Mouse (Mus musculus): ENCODE data around the gene Olfm4. TPM values are rescaled to one million over a fixed set of nuclear protein-coding genes. Genes with fewer than 3 reads are reported as not detected.

Gene Olfm4
- polyA plus RNA-seq, 1 experiment from 2014 or later: 1.7 TPM

- H3K27me3 ChIP-seq (replicated peaks; ENCODE audit: control insufficient read depth, insufficient read depth, low read length): no peaks in the 10 kb centered on the region
- H3K36me3 ChIP-seq (ENCODE audit: control insufficient read depth, insufficient read depth, low read length): no peaks in the 10 kb centered on the region
- no peaks in the 10 kb centered on the region for H3K9me3 ChIP-seq (ENCODE audit: control insufficient read depth, low read length)
- no peak overlapping the region for H3K27ac ChIP-seq (ENCODE audit: low read depth)
- H3K4me3 ChIP-seq (ENCODE audit: low read depth, low read length): no peak overlapping the region
- H3K9ac ChIP-seq (ENCODE audit: low read length): no peak overlapping the region
- H3K4me2 ChIP-seq (ENCODE audit: low read length): no peak overlapping the region
- WGBS: 69% methylated on average over 3 of the region's 3 CpGs
- no peaks in the 10 kb centered on the region for H3K4me1 ChIP-seq (replicated peaks; ENCODE audit: control insufficient read depth, insufficient read depth, low read length)
- no peak for DNase-seq (ENCODE audit: low spot score)
- ATAC-seq (replicated peaks; ENCODE audit: low FRiP score, low TSS enrichment, low read depth): no peak
Observed at GRCm38 (mm10) chr14:80007686-80008085, 23.8 kb downstream of the Olfm4 start.

GRCm38 (mm10) chr14:80010426-80010825 lies 26.5 kb downstream of the Olfm4 start:
- 85% methylated on average over 3 of the region's 3 CpGs for WGBS
- H3K4me3 ChIP-seq (ENCODE audit: low read depth, low read length): no peak overlapping the region

GRCm38 (mm10) chr14:80014966-80015365 lies 31.1 kb downstream of the Olfm4 start:
- peak overlapping the region; percentile 61; the same call in 1 of the 2 replicates for H3K27ac ChIP-seq (ENCODE audit: low read depth)

More at GRCm38 (mm10) chr14:80010426-80010825, 26.5 kb downstream of the Olfm4 start:
- no peaks in the 10 kb centered on the region for H3K27me3 ChIP-seq (replicated peaks; ENCODE audit: control insufficient read depth, insufficient read depth, low read length)
- no peak overlapping the region for H3K27ac ChIP-seq (ENCODE audit: low read depth)
- no peak for DNase-seq (ENCODE audit: low spot score)
- H3K9me3 ChIP-seq (ENCODE audit: control insufficient read depth, low read length): no peaks in the 10 kb centered on the region
- no peak overlapping the region for H3K4me2 ChIP-seq (ENCODE audit: low read length)
- no peak overlapping the region for H3K9ac ChIP-seq (ENCODE audit: low read length)
- peaks cover 15% of the 10 kb centered on the region for H3K4me1 ChIP-seq (replicated peaks; ENCODE audit: control insufficient read depth, insufficient read depth, low read length)
- ATAC-seq (replicated peaks; ENCODE audit: low FRiP score, low TSS enrichment, low read depth): no peak
- H3K36me3 ChIP-seq (ENCODE audit: control insufficient read depth, insufficient read depth, low read length): no peaks in the 10 kb centered on the region

GRCm38 (mm10) chr14:80016112-80016511 lies 32.2 kb downstream of the Olfm4 start:
- no peaks in the 10 kb centered on the region for H3K36me3 ChIP-seq (ENCODE audit: control insufficient read depth, insufficient read depth, low read length)
- no peak overlapping the region for H3K9ac ChIP-seq (ENCODE audit: low read length)
- ATAC-seq (replicated peaks; ENCODE audit: low FRiP score, low TSS enrichment, low read depth) (no peak), DNase-seq (ENCODE audit: low spot score) (peak; percentile 67)
- H3K9me3 ChIP-seq (ENCODE audit: control insufficient read depth, low read length): no peaks in the 10 kb centered on the region
- H3K27ac ChIP-seq (ENCODE audit: low read depth): peak overlapping the region; percentile 61; the same call in 1 of the 2 replicates
- H3K27me3 ChIP-seq (replicated peaks; ENCODE audit: control insufficient read depth, insufficient read depth, low read length): no peaks in the 10 kb centered on the region
- no peak overlapping the region for H3K4me2 ChIP-seq (ENCODE audit: low read length)
- no peak overlapping the region for H3K4me3 ChIP-seq (ENCODE audit: low read depth, low read length)
- H3K4me1 ChIP-seq (replicated peaks; ENCODE audit: control insufficient read depth, insufficient read depth, low read length): peaks cover 20% of the 10 kb centered on the region

More at GRCm38 (mm10) chr14:80014966-80015365, 31.1 kb downstream of the Olfm4 start:
- no peaks in the 10 kb centered on the region for H3K36me3 ChIP-seq (ENCODE audit: control insufficient read depth, insufficient read depth, low read length)
- H3K4me1 ChIP-seq (replicated peaks; ENCODE audit: control insufficient read depth, insufficient read depth, low read length): peaks cover 20% of the 10 kb centered on the region
- no peak overlapping the region for H3K9ac ChIP-seq (ENCODE audit: low read length)
- WGBS: 61% methylated on average over 6 of the region's 6 CpGs
- H3K9me3 ChIP-seq (ENCODE audit: control insufficient read depth, low read length): no peaks in the 10 kb centered on the region
- no peak overlapping the region for H3K4me3 ChIP-seq (ENCODE audit: low read depth, low read length)
- H3K27me3 ChIP-seq (replicated peaks; ENCODE audit: control insufficient read depth, insufficient read depth, low read length): no peaks in the 10 kb centered on the region
- DNase-seq (ENCODE audit: low spot score) (no peak), ATAC-seq (replicated peaks; ENCODE audit: low FRiP score, low TSS enrichment, low read depth) (no peak)
- H3K4me2 ChIP-seq (ENCODE audit: low read length): no peak overlapping the region

- WGBS: 60% methylated on average over 6 of the region's 6 CpGs
- H3K27ac ChIP-seq (ENCODE audit: low read depth): no peak overlapping the region
- H3K4me3 ChIP-seq (ENCODE audit: low read depth, low read length): no peak overlapping the region
- no peak overlapping the region for H3K9ac ChIP-seq (ENCODE audit: low read length)
- H3K9me3 ChIP-seq (ENCODE audit: control insufficient read depth, low read length): no peaks in the 10 kb centered on the region
- H3K36me3 ChIP-seq (ENCODE audit: control insufficient read depth, insufficient read depth, low read length): no peaks in the 10 kb centered on the region
- H3K27me3 ChIP-seq (replicated peaks; ENCODE audit: control insufficient read depth, insufficient read depth, low read length): no peaks in the 10 kb centered on the region
- ATAC-seq (replicated peaks; ENCODE audit: low FRiP score, low TSS enrichment, low read depth) (no peak), DNase-seq (ENCODE audit: low spot score) (no peak)
- no peak overlapping the region for H3K4me2 ChIP-seq (ENCODE audit: low read length)
- H3K4me1 ChIP-seq (replicated peaks; ENCODE audit: control insufficient read depth, insufficient read depth, low read length): no peaks in the 10 kb centered on the region
Observed at GRCm38 (mm10) chr14:80026078-80026477, 42.2 kb downstream of the Olfm4 start.

GRCm38 (mm10) chr14:80029297-80030001 lies 45.6 kb downstream of the Olfm4 start:
- no peaks in the 10 kb centered on the region for H3K4me1 ChIP-seq (replicated peaks; ENCODE audit: control insufficient read depth, insufficient read depth, low read length)
- H3K27ac ChIP-seq (ENCODE audit: low read depth): no peak overlapping the region
- H3K4me2 ChIP-seq (ENCODE audit: low read length): no peak overlapping the region
- H3K36me3 ChIP-seq (ENCODE audit: control insufficient read depth, insufficient read depth, low read length): no peaks in the 10 kb centered on the region
- WGBS: 55% methylated on average over 3 of the region's 3 CpGs
- no peak overlapping the region for H3K4me3 ChIP-seq (ENCODE audit: low read depth, low read length)
- H3K9ac ChIP-seq (ENCODE audit: low read length): no peak overlapping the region
- no peak for DNase-seq (ENCODE audit: low spot score)
- no peaks in the 10 kb centered on the region for H3K27me3 ChIP-seq (replicated peaks; ENCODE audit: control insufficient read depth, insufficient read depth, low read length)
- no peaks in the 10 kb centered on the region for H3K9me3 ChIP-seq (ENCODE audit: control insufficient read depth, low read length)
- ATAC-seq (replicated peaks; ENCODE audit: low FRiP score, low TSS enrichment, low read depth): no peak

- peaks cover 6% of the 10 kb centered on the region for H3K4me1 ChIP-seq (replicated peaks; ENCODE audit: control insufficient read depth, insufficient read depth, low read length)
- DNase-seq (ENCODE audit: low spot score) (peak; percentile 63), ATAC-seq (replicated peaks; ENCODE audit: low FRiP score, low TSS enrichment, low read depth) (peak; percentile 71; the same call in 1 of the 2 replicates)
- no peak overlapping the region for H3K9ac ChIP-seq (ENCODE audit: low read length)
- 0 out of 2 replicates have a peak, but pooled peaks cover 2% of the 10 kb centered on the region for H3K9me3 ChIP-seq (ENCODE audit: control insufficient read depth, low read length)
- no peak overlapping the region for H3K27ac ChIP-seq (ENCODE audit: low read depth)
- no peak overlapping the region for H3K4me2 ChIP-seq (ENCODE audit: low read length)
- no peak overlapping the region for H3K4me3 ChIP-seq (ENCODE audit: low read depth, low read length)
- H3K36me3 ChIP-seq (ENCODE audit: control insufficient read depth, insufficient read depth, low read length): no peaks in the 10 kb centered on the region
- no peaks in the 10 kb centered on the region for H3K27me3 ChIP-seq (replicated peaks; ENCODE audit: control insufficient read depth, insufficient read depth, low read length)
- 50% methylated on average over 4 of the region's 4 CpGs for WGBS
Observed at GRCm38 (mm10) chr14:80039645-80040272, 55.9 kb downstream of the Olfm4 start.

GRCm38 (mm10) chr14:80046104-80046734 lies 62.3 kb downstream of the Olfm4 start:
- Histone ChIP-seq H3K9me3 (ENCODE audit: control insufficient read depth, low read length) (0 out of 2 replicates have a peak, but pooled peaks cover 2% of the 10 kb centered on the region), H3K9ac (ENCODE audit: low read length) (no peak overlapping the region), H3K4me1 (replicated peaks; ENCODE audit: control insufficient read depth, insufficient read depth, low read length) (peaks cover 8% of the 10 kb centered on the region), H3K4me2 (ENCODE audit: low read length) (no peak overlapping the region), H3K27ac (ENCODE audit: low read depth) (no peak overlapping the region), H3K36me3 (ENCODE audit: control insufficient read depth, insufficient read depth, low read length) (no peaks in the 10 kb centered on the region), H3K4me3 (ENCODE audit: low read depth, low read length) (no peak overlapping the region), H3K27me3 (replicated peaks; ENCODE audit: control insufficient read depth, insufficient read depth, low read length) (no peaks in the 10 kb centered on the region)
- ATAC-seq (replicated peaks; ENCODE audit: low FRiP score, low TSS enrichment, low read depth) (no peak), DNase-seq (ENCODE audit: low spot score) (no peak)
- WGBS: 81% methylated on average over 6 of the region's 6 CpGs
